Mouse (Mus musculus): Measurements from ENCODE around the gene Unc93a. TPM values are rescaled to one million over a fixed set of nuclear protein-coding genes. Genes with fewer than 3 reads are reported as not detected.
"Not testable (repeated sequence)": the region's sequence is repeated elsewhere in the genome, so short reads cannot be mapped to it uniquely, and the experiment has no call there.

Unc93a gene
- total RNA-seq, 2 experiments from 2014 or later = 0.70 to 0.90 TPM

DNA sequence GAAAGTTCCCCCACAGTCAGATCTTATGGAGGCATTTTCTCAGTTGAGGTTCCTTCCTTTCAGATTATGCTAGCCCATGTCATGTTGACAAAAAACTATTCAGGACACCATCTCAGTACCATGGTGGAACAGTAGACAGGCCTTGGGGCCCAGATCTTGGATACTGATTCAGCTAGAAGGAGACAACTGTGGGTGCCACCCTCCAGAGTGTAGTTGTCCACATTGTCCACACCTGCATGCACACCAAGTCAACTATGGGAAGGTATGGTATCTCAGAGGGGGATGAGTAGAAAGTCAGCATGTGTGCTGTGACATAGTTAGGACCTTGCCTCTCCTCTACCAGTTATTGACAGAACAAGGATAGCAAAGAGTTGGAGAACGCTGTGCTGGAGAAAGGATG lies 40.1 kb downstream of the Unc93a start:
- not testable (repeated sequence) for DNase-seq (ENCODE audit: low spot score in 2 of 2)

DNA sequence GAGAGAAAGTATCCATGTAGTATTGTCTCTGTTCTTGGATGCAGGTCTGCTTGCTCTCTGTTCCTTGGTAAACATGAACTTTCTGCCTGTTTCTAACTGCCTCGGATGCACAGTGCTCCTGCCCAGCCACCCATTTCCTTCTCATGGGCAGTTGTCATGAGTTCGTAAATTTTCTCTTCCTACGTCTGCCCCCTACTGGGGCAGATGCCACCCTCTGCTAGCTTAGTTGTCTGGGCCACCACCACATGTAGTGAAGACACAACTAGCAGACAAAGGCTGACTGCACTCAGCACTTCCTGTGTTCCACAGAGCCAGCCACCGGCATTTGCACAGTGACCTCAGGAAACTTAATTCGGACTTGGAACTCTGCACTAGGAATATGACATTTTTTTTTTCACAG lies 62.4 kb downstream of the Unc93a start:
- DNase-seq (ENCODE audit: low spot score in 2 of 2) = not testable (repeated sequence)

DNA sequence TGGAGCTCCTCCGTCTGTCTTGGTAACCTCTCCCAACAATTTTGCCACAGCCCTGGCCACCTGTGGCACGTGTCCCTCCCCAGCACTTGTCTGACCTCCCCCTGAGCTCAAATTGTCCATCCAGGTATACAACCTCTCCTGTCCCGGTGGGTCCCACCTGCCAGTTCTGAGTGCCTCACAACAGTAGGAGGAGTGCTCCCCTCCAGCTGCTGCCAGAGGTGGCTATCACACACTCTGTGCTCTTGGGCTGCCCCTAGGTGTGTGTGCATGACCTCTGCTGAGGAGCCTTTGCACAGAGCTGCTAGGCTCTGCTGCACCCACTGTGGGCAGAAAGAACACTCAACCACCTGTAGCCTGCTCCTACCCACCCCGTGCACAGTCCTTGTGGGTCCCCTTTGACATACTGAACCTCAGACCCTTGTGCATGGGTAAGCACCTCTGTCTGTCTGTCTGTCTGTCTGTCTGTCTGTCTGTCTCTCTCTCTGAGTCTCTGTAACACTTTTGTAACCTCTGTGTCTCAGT lies 63.7 kb downstream of the Unc93a start:
- not testable (repeated sequence) for DNase-seq (ENCODE audit: low spot score in 2 of 2)

DNA sequence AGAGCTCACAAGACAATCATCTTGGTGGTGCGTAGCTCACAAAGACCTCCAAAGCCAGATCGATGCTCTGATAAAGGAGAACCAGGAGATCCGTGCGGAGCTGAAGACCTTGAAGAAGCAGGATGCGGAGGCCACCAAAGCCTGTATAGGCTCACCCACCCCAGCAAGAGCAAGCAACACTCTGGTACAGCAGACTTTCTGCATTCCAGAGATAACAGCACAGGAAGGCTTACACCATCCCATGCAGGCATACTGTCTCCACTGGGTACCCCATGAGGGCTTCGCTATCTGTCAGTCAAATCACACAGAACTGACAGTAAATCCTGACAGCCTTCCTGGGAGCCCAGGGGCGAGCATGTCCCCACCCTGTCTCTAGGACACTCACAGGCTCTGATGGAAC lies 68.7 kb downstream of the Unc93a start:
- DNase-seq (ENCODE audit: low spot score in 2 of 2) = not testable (repeated sequence)

DNA sequence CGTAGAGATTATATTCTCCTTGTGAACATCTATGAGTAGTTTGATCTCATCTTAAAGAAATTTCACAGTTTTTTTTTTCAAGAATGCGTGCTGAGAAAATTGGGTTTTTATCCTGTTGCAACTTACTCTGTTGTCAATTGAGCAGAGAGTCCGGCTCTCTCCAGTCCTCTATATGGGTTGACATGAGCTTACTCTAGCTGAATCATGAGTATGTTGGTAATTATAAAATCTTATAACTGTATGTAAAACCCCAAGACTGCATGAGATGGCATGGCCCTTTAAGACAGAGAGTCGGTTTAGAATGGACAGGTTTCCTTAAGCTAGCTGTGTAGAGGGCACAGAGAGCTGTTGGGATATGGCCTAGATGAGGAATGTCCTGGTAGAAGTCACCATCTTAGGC lies 70.8 kb downstream of the Unc93a start, which contains the start of gene Tcp10b:
Tcp10b (plus strand) TSS at position 301 of the 400 bp plus-strand sequence.
- not testable (repeated sequence) for DNase-seq (ENCODE audit: low spot score in 2 of 2)

Other genes with a start within 250 kb of the Unc93a start
- 1 to 10 TPM; 3.1 to 3.6 TPM for gene Pnldc1, start 221.6 kb downstream of the Unc93a start, total RNA-seq (2021)
- 100 to 1,000 TPM; 256 to 260 TPM for gene Tcp1, start 216.1 kb downstream of the Unc93a start, total RNA-seq (2021)
- gene Mrpl18, start 215.5 kb downstream of the Unc93a start, total RNA-seq (2021) = 10 to 100 TPM; 86.7 to 89.9 TPM
- 1 to 10 TPM in 1 of 2 experiments, under 1 TPM in 1; 0.87 to 6.9 TPM for gene Acat3, start 191.2 kb downstream of the Unc93a start, total RNA-seq (2021)
- 10 to 100 TPM; 56.5 to 57.6 TPM for gene Acat2, start 171.1 kb downstream of the Unc93a start, total RNA-seq (2021)
- 10 to 100 TPM; 78.3 to 79.2 TPM for gene Wtap, start 137.6 kb downstream of the Unc93a start, total RNA-seq (2021)
- gene Sod2, start 125.0 kb downstream of the Unc93a start, total RNA-seq (2021) = 100 to 1,000 TPM; 278 to 301 TPM
- under 1 TPM in 1 of 2 experiments, not detected in 1; 0.51 TPM for gene Gpr31b, start 79.5 kb downstream of the Unc93a start, total RNA-seq (2021)
- 1 to 10 TPM; 1.2 TPM for gene Tcp10b, start 70.7 kb downstream of the Unc93a start, total RNA-seq (2021)
- not detected for gene Smok2a, start 89.4 kb upstream of the Unc93a start, total RNA-seq (2021)
- gene Smok2b, start 98.4 kb upstream of the Unc93a start, total RNA-seq (2021) = not detected
- gene Tcp10c, start 222.8 kb upstream of the Unc93a start, total RNA-seq (2021) = not detected